Mouse (Mus musculus): ENCODE measurements at regions not wholly inside any gene's neighbourhood (a gene's known extent, or its start where the extent isn't known, plus 50 kb on each side); places are given as distances from the start of the nearest gene placed in this dataset.

DNA sequence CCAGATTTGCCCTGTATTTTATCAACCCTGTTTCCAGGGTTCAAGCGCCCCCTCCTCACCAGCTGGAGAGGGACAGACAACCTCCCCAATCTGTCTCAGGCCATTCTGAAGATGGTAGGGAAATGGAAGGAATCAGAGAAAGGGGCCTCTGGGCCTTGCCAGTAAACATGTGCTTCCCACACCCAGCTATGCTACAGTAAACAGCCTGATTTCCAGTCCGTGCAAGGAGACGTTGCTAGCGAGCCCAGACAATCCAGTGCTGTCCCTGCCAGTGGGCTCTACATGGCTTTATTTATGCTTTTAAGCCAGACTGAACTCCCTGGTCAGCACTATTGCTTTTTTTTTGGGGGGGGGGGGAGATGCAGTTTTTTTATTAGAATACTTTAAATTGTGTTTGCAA lies 50.9 kb upstream of the Olig2 start:
- TF ChIP-seq CTCF (IDR thresholded peaks at IDR 0.05; ENCODE audit: low read depth) (no peak), EP300 (optimal IDR thresholded peaks at IDR 0.05) (no peak)

Data from stomach, postnatal 0 days (tissue).